Mouse (Mus musculus) ES-Bruce4 (cell line): ENCODE results near the gene Slc6a1.

Source experiments
- CTCF ChIP-seq: IDR thresholded peaks from one replicate; pipeline ENCODE4 v1.8.1; 2011; ENCODE audit warnings: low read depth, low read length
- POLR2A ChIP-seq: IDR thresholded peaks from one replicate; pipeline ENCODE4 v1.8.1; 2011; ENCODE audit warnings: low read length; ENCODE audit not compliant: insufficient read depth

- no peak for TF ChIP-seq POLR2A
- no peak for TF ChIP-seq CTCF
Measured at GRCm38 (mm10) chr6:114264010-114264409, 18.4 kb upstream of the Slc6a1 start.
